Mouse (Mus musculus): ENCODE results near the gene Nr4a1.

DNA sequence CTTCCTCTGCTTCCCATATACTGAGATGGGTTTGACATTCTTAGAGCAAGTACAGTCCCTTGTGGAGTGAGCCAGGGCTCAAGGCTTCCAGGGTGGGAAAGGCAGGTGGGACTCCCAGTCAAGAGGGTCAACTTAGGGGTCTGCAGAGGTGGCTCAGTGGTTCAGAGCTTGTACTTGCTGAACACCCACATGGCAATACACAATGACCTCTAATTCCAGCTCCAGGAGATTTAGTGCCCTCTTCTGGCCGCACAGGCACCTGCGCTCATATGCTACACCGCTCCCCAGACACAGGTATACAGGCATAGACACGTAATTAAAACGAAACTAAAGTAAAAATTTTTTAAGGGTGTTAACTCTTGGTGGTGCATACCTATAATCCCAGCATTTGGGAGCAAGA is 69.4 kb downstream of the Nr4a1 start:
- TF ChIP-seq CTCF (IDR thresholded peaks at IDR 0.05; ENCODE audit: borderline replicate concordance, insufficient read depth, low read depth, low read length): no peak
- no peak for TF ChIP-seq POLR2A (IDR thresholded peaks at IDR 0.05; ENCODE audit: borderline replicate concordance, insufficient read depth, low read length)
